Mouse (Mus musculus): ENCODE data around the gene Atp1b1.

DNA sequence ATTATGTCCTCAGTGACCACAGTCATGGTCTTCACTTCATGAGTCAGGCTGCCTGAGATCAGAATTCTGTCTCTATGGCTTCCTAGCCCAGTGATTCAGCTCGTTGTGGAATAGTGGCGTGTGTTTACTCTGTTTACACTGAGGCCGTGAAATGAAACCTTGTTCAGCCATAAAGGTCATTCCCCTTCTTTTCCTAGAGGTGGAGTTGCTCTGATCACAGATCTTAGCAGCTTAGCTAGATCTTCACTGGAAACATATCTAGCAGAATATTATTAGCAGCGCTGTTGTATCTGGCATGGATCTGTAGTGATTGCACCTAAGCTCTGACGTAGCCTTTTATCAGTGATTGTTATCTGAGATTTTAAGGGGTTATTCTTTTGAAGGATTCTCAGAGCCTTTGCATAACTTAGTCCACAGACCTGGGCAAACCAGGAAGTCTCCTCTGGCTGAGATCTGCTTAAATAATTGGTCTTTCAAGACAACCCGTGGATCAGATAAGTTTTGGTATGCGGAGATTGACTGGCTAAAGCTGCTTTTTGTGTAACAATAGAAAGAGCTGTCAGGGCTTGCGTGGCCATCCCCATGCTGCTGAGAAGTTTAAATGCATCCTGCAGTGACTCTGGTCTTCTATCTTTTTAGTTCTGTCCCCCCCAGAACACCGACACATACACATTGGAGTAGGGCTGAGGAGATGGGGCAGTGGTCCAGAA is 23.6 kb upstream of the Atp1b1 start:
- TF ChIP-seq POLR2A (IDR thresholded peaks at IDR 0.05; ENCODE audit: low read depth, low read length) (no peak), CTCF (IDR thresholded peaks at IDR 0.05; ENCODE audit: extremely low read depth, insufficient read length, insufficient replicate concordance, low read depth, low read length) (no peak)

Data from small intestine, adult 2 months (tissue).